Mouse (Mus musculus): ENCODE measurements at regions not wholly inside any gene's neighbourhood (a gene's known extent, or its start where the extent isn't known, plus 50 kb on each side); places are given as distances from the start of the nearest gene placed in this dataset.

DNA sequence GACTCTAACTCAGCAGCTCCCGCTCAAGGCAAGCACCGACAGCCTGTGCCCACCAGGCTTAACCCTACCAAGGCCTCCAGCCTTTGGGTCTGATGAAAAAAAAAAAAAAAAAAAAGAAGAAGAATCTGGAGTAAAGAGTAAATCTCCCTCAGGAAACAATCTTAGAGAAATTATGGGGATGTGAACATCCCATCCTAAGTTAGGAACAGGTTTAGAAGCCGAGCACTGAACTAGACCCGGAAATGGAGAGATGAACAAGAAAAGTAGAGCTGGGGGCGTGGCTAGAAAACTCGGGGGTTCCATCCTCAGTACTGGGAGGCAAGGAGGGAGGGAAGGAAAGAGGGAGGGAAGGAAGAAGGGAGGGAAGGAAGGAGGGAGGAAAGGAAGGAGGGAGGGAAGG, 92.5 kb upstream of the Mgme1 start:
- Histone ChIP-seq H3K9me3 (ENCODE audit: control insufficient read depth, low read length) (no peaks in the 10 kb centered on the region), H3K4me3 (replicated peaks) (no peak overlapping the region), H3K4me1 (ENCODE audit: control insufficient read depth) (peaks cover 9% of the 10 kb centered on the region), H3K27me3 (ENCODE audit: control insufficient read depth) (no peaks in the 10 kb centered on the region), H3K36me3 (ENCODE audit: control insufficient read depth) (no peaks in the 10 kb centered on the region)
- TF ChIP-seq GATA1 (IDR thresholded peaks at IDR 0.05; ENCODE audit: low read length) (no peak), TAL1 (IDR thresholded peaks at IDR 0.05; ENCODE audit: low read length) (no peak)

DNA sequence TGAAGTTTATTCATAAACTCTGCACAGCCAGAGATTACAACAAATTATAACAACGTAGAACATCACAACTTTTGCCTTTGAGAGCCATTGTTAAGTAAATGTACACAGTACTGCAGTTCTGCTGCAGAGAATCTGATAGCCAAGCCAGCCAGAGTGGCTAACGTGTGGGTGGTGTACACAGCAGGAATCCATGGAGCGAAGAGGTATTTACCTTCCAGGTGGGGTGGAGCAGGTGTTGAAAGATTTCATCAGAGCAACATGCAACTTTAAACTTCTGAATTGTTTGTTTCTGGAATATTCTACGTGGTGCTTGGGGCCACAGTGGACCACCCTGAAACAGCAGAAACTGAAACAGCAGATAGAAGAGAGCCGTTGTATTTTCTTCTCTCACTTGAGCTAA, 88.4 kb upstream of the Mgme1 start:
- no peaks in the 10 kb centered on the region for H3K36me3 ChIP-seq (ENCODE audit: control insufficient read depth)
- no peaks in the 10 kb centered on the region for H3K9me3 ChIP-seq (ENCODE audit: control insufficient read depth, low read length)
- H3K27me3 ChIP-seq (ENCODE audit: control insufficient read depth), result no peaks in the 10 kb centered on the region
- H3K4me3 ChIP-seq (replicated peaks), result no peak overlapping the region
- TF ChIP-seq TAL1 (IDR thresholded peaks at IDR 0.05; ENCODE audit: low read length) (no peak), GATA1 (IDR thresholded peaks at IDR 0.05; ENCODE audit: low read length) (no peak)
- peaks cover 6% of the 10 kb centered on the region for H3K4me1 ChIP-seq (ENCODE audit: control insufficient read depth)

DNA sequence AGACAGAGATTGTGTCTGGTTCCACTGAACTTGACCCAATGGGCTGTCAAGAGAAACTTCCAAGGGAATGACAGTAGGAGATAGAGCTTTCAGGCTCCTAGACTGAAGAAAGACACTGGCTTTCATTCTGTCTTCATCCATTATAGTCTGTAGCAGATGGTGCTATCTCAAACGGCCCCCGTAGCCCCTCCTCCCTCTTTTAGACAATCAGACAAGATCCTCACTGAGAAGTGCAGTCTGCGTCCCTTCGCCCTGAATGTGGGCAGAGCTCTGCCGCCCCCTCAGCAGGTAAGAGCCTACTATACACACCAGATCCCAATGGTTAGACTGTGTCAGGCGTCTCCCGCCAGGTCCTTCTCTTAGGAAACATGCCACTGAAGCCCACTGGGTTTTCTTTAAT, 87.9 kb upstream of the Mgme1 start:
- Histone ChIP-seq H3K4me3 (replicated peaks) (no peak overlapping the region), H3K4me1 (ENCODE audit: control insufficient read depth) (peaks cover 1% of the 10 kb centered on the region), H3K9me3 (ENCODE audit: control insufficient read depth, low read length) (no peaks in the 10 kb centered on the region), H3K36me3 (ENCODE audit: control insufficient read depth) (no peaks in the 10 kb centered on the region), H3K27me3 (ENCODE audit: control insufficient read depth) (no peaks in the 10 kb centered on the region)
- TF ChIP-seq GATA1 (IDR thresholded peaks at IDR 0.05; ENCODE audit: low read length) (no peak), TAL1 (IDR thresholded peaks at IDR 0.05; ENCODE audit: low read length) (no peak)

DNA sequence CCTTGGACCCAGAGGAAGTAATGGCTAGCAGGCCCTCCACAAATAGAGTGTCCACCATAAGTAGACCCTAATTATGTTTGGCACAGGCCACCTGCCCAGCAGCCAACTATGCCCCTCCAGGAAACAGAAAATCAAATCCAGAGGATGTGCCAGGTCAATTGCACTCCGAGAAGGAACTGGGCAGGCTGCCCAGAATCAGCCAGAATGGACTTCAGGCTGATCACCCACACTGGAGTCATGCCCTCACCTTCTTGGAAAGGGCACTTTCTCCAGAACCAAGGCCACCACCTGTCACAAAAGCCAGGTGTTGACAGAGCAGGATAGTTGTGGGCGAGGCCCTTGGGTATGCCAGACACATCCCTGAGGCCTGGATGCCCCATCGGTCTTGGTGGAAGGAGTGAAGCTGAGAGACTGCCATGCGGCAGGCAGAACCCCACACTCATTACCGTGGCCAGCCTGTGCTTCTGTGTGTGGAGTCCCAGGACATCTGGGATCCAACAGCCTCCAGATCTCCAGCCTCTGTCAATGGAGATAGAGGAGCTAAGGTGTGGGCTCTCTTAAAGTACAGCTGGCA, 87.0 kb upstream of the Mgme1 start:
- H3K4me1 ChIP-seq (ENCODE audit: control insufficient read depth), result no peaks in the 10 kb centered on the region; the same call in 1 of the 2 replicates
- no peaks in the 10 kb centered on the region for H3K27me3 ChIP-seq (ENCODE audit: control insufficient read depth)
- H3K9me3 ChIP-seq (ENCODE audit: control insufficient read depth, low read length), result no peaks in the 10 kb centered on the region
- H3K4me3 ChIP-seq (replicated peaks), result no peak overlapping the region
- TF ChIP-seq GATA1 (IDR thresholded peaks at IDR 0.05; ENCODE audit: low read length) (no peak), TAL1 (IDR thresholded peaks at IDR 0.05; ENCODE audit: low read length) (no peak)
- no peaks in the 10 kb centered on the region for H3K36me3 ChIP-seq (ENCODE audit: control insufficient read depth)

DNA sequence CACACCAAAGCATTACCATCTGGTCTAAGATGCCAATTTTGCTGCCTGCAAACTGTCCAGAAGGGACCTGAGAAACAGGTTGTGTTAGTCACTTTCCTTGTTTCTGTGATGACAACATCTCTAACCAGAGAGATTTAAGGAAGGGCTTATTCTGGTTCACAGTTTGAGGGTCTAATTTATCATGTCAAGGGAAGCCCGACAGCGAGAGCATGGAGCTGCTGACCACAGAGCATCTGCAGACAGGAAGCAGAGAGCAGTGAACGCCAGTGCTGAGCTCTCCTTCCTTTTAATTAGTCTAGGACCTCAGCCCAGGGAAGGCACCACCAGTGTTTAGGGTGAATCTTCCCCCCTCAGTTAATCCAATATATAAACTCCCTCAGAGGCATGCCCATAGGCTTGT, 85.3 kb upstream of the Mgme1 start:
- Histone ChIP-seq H3K36me3 (ENCODE audit: control insufficient read depth) (no peaks in the 10 kb centered on the region), H3K27me3 (ENCODE audit: control insufficient read depth) (no peaks in the 10 kb centered on the region), H3K9me3 (ENCODE audit: control insufficient read depth, low read length) (no peaks in the 10 kb centered on the region), H3K4me3 (replicated peaks) (no peak overlapping the region), H3K4me1 (ENCODE audit: control insufficient read depth) (no peaks in the 10 kb centered on the region; the same call in 1 of the 2 replicates)
- no peak for TF ChIP-seq TAL1 (IDR thresholded peaks at IDR 0.05; ENCODE audit: low read length)
- no peak for TF ChIP-seq GATA1 (IDR thresholded peaks at IDR 0.05; ENCODE audit: low read length)

DNA sequence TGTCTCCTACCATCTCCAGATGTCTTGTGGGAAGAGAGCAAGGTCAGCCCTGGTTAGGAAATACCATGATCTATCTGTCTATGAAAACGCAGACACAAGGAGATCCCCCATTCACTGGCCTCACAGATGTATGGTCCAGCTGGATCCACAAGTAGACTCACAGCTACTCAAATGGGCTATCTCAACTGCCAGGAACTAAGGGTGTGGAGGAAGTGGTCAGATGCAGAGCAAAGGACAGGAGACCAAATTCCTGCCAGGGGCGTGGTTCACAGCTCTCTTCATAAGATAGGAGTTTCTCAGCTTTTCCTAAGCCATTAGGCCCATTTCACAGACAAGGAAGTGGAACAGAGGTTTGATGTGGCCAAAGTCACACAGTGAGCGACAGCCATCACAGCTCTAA, 84.0 kb upstream of the Mgme1 start:
- Histone ChIP-seq H3K4me1 (ENCODE audit: control insufficient read depth) (no peaks in the 10 kb centered on the region; the same call in 1 of the 2 replicates), H3K4me3 (replicated peaks) (no peak overlapping the region), H3K27me3 (ENCODE audit: control insufficient read depth) (no peaks in the 10 kb centered on the region), H3K36me3 (ENCODE audit: control insufficient read depth) (no peaks in the 10 kb centered on the region), H3K9me3 (ENCODE audit: control insufficient read depth, low read length) (no peaks in the 10 kb centered on the region)
- TF ChIP-seq TAL1 (IDR thresholded peaks at IDR 0.05; ENCODE audit: low read length) (no peak), GATA1 (IDR thresholded peaks at IDR 0.05; ENCODE audit: low read length) (no peak)

DNA sequence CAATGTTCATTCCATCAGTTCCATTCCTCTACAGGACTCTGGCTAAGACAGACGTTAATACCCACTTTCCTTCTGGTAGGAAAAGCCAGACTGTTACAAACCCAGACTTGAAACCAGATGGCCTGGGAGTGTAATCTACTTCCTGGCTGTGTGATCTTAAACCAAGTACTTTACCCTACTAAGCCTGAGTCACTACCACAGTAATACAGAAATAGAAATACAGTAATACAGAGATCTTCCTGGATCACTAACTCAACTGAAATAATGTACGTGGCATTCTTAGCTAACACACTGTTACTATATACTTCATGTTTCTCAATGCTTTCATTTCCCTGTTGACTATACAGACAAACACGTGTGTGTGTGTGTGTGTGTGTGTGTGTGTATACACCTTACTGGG, 82.4 kb upstream of the Mgme1 start:
- Histone ChIP-seq H3K9me3 (ENCODE audit: control insufficient read depth, low read length) (no peaks in the 10 kb centered on the region), H3K4me1 (ENCODE audit: control insufficient read depth) (no peaks in the 10 kb centered on the region; the same call in 1 of the 2 replicates), H3K27me3 (ENCODE audit: control insufficient read depth) (no peaks in the 10 kb centered on the region), H3K36me3 (ENCODE audit: control insufficient read depth) (no peaks in the 10 kb centered on the region), H3K4me3 (replicated peaks) (no peak overlapping the region)
- TF ChIP-seq TAL1 (IDR thresholded peaks at IDR 0.05; ENCODE audit: low read length) (no peak), GATA1 (IDR thresholded peaks at IDR 0.05; ENCODE audit: low read length) (no peak)

DNA sequence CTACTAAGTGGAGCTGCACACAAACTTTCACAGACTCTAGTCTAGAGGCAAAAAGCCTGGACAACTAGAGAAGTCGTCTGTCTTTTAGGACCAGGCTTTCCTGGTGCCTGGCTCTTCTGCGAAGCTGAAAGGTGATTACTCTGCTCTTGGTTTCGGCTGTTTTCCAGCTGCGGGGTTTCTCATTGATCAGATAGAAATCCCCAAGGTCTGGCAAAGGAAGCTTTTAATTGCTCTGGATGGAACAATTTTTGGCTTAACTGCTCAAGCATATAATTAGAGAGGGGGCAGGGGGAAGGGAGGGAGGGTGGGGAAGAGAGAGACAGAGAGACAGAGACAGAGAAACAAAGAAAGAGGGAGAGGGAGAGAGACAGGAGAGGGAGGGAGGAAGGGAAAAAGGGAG, 82.0 kb upstream of the Mgme1 start:
- H3K36me3 ChIP-seq (ENCODE audit: control insufficient read depth), result no peaks in the 10 kb centered on the region
- H3K4me3 ChIP-seq (replicated peaks), result no peak overlapping the region
- no peaks in the 10 kb centered on the region; the same call in 1 of the 2 replicates for H3K4me1 ChIP-seq (ENCODE audit: control insufficient read depth)
- H3K9me3 ChIP-seq (ENCODE audit: control insufficient read depth, low read length), result no peaks in the 10 kb centered on the region
- no peaks in the 10 kb centered on the region for H3K27me3 ChIP-seq (ENCODE audit: control insufficient read depth)
- no peak for TF ChIP-seq GATA1 (IDR thresholded peaks at IDR 0.05; ENCODE audit: low read length)
- TF ChIP-seq TAL1 (IDR thresholded peaks at IDR 0.05; ENCODE audit: low read length), result no peak

DNA sequence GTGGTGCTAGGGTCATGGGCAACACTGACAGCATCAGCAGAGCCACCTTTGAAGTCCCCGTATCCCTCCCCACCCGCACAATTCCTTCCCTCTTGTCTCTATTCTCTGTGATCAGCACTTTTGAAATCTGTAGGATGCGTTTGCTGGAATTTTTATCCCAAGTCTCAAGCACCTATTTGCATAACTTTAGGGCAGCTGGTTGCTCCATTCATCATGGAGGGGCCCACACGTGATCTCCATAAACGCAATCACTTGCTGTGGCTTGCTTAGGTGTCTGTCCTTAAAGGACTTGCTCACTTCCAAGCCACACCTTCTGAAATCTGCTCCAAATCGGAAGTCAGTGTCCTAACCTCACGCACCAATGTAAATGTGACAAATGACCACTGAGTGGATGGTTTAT, 80.7 kb upstream of the Mgme1 start:
- Histone ChIP-seq H3K4me3 (replicated peaks) (no peak overlapping the region), H3K4me1 (ENCODE audit: control insufficient read depth) (no peaks in the 10 kb centered on the region; the same call in 1 of the 2 replicates), H3K27me3 (ENCODE audit: control insufficient read depth) (no peaks in the 10 kb centered on the region), H3K36me3 (ENCODE audit: control insufficient read depth) (no peaks in the 10 kb centered on the region), H3K9me3 (ENCODE audit: control insufficient read depth, low read length) (no peaks in the 10 kb centered on the region)
- TF ChIP-seq GATA1 (IDR thresholded peaks at IDR 0.05; ENCODE audit: low read length) (no peak), TAL1 (IDR thresholded peaks at IDR 0.05; ENCODE audit: low read length) (no peak)

DNA sequence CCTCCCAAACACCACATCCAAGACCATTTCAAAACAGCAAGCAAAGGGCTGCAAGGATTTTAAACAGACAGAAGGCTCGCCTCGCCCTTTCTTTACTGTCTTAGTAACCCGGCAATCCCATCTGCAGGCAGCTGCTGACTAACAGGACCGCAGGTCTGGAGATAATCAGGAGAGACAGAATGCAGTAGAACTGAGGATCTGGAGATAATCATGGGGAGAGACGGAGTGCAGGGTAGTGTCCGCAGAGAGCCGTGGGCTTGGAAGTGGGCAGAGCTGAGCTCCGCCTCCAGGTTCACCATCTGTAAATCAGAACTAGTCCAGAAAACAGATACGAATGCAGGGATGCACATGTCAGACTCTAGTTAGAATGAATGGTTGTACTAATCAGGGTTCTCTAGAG, 79.4 kb upstream of the Mgme1 start:
- Histone ChIP-seq H3K36me3 (ENCODE audit: control insufficient read depth) (no peaks in the 10 kb centered on the region), H3K4me3 (replicated peaks) (no peak overlapping the region), H3K4me1 (ENCODE audit: control insufficient read depth) (no peaks in the 10 kb centered on the region; the same call in 1 of the 2 replicates), H3K9me3 (ENCODE audit: control insufficient read depth, low read length) (no peaks in the 10 kb centered on the region), H3K27me3 (ENCODE audit: control insufficient read depth) (no peaks in the 10 kb centered on the region)
- TF ChIP-seq TAL1 (IDR thresholded peaks at IDR 0.05; ENCODE audit: low read length), result no peak
- no peak for TF ChIP-seq GATA1 (IDR thresholded peaks at IDR 0.05; ENCODE audit: low read length)
